Mouse (Mus musculus) lung, postnatal 0 days (tissue): ENCODE results near the gene Slc16a7. TPM values are rescaled to one million over a fixed set of nuclear protein-coding genes. Genes with fewer than 3 reads are reported as not detected.
A peak's percentile ranks its signal among the peaks of the same experiment; 100 is the strongest.

ENCODE experiments used
- ATAC-seq: fragments of 200-750 bp; cut with Nextera tagmentation; 2 replicates; pipeline ENCODE4 v1.8.0; 2017; ENCODE audit warnings: moderate library complexity
- DNase-seq: peaks from one replicate; pipeline ENCODE4 v3.0.0-alpha.2; 2016; ENCODE audit warnings: low spot score
- H3K27ac ChIP-seq: fragments of 300-500 bp; sonication (generic); 2 replicates; pipeline ENCODE4 v1.5.1; 2014; ENCODE audit warnings: antibody characterized with exemption, mild to moderate bottlenecking, low read length, mixed read lengths
- H3K27me3 ChIP-seq: fragments of 300-500 bp; sonication (generic); replicated peaks from 2 replicates; pipeline ENCODE4 v1.6.1; 2014; ENCODE audit warnings: low read length, mixed read lengths; ENCODE audit not compliant: insufficient read depth
- H3K36me3 ChIP-seq: fragments of 300-500 bp; sonication (generic); 2 replicates; pipeline ENCODE4 v1.6.1; 2014; ENCODE audit warnings: low read length, mixed read lengths; ENCODE audit not compliant: insufficient read depth
- H3K4me1 ChIP-seq: fragments of 300-500 bp; sonication (generic); 2 replicates; pipeline ENCODE4 v1.6.1; 2014; ENCODE audit warnings: antibody characterized with exemption, low read depth, low read length, mixed read lengths; ENCODE audit not compliant: insufficient read depth
- H3K4me2 ChIP-seq: fragments of 300-500 bp; sonication (generic); replicated peaks from 2 replicates; pipeline ENCODE4 v1.6.1; 2014; ENCODE audit warnings: low read depth, mild to moderate bottlenecking, low read length, moderate library complexity, mixed read lengths
- H3K4me3 ChIP-seq: fragments of 300-500 bp; sonication (generic); 2 replicates; pipeline ENCODE4 v1.5.1; 2014; ENCODE audit warnings: low read depth, low read length
- H3K9ac ChIP-seq: fragments of 300-500 bp; sonication (generic); replicated peaks from 2 replicates; pipeline ENCODE4 v1.6.1; 2014; ENCODE audit warnings: low read depth, mild to moderate bottlenecking
- H3K9me3 ChIP-seq: fragments of 300-500 bp; sonication (generic); 2 replicates; pipeline ENCODE4 v1.6.1; 2016; ENCODE audit warnings: low read length, mixed read lengths
- CTCF ChIP-seq: IDR thresholded peaks from 2 replicates; pipeline ENCODE4 v1.5.1; 2016; ENCODE audit warnings: antibody characterized with exemption, mild to moderate bottlenecking
- EP300 ChIP-seq: IDR thresholded peaks from 2 replicates; pipeline ENCODE4 v1.6.1; 2016; ENCODE audit warnings: antibody characterized with exemption, mild to moderate bottlenecking, control low read depth
- WGBS: fragments of 180-500 bp; shearing (Covaris S2); extraction: QIAGEN DNeasy Blood & Tissue Kit; methylation state at CpG from one replicate; pipeline ENCODE4 v1.1.7; 2014; 5-methylcytosine and 5-hydroxymethylcytosine counted together
- polyA plus RNA-seq: library from polyadenylated mRNA; unstranded; fragments of >200 nt; fragmentation: Nextera tagmentation; extraction: Ambion mirVana; gene quantifications from 2 replicates; pipeline ENCODE4 v1.2.1, GENCODE M21; 2015

Slc16a7 gene
- polyA plus RNA-seq, result 6.1 and 6.5 TPM in 2 replicates

GRCm38 (mm10) chr10:125388876-125389786 lies at the start of gene Slc16a7:
Gene Slc16a7 (minus strand): TSS chr10:125389465.
- H3K27ac ChIP-seq, result peak within 1 kb of the TSS; percentile 69
- TF ChIP-seq CTCF (peak; percentile 62), EP300 (no peak)
- peak; percentile 93 for ATAC-seq
- H3K36me3 ChIP-seq, result no peaks in the 10 kb centered on the region
- peak within 1 kb of the TSS; percentile 50 for H3K9ac ChIP-seq
- DNase-seq, result peak; percentile 82
- peak within 1 kb of the TSS; percentile 67 for H3K4me3 ChIP-seq
- H3K27me3 ChIP-seq, result no peaks in the 10 kb centered on the region
- peak within 1 kb of the TSS; percentile 97 for H3K4me2 ChIP-seq
- under 1% methylated on average over 54 of the region's 67 CpGs for WGBS
- no peaks in the 10 kb centered on the region for H3K9me3 ChIP-seq
- no peaks in the 10 kb centered on the region for H3K4me1 ChIP-seq

DNA sequence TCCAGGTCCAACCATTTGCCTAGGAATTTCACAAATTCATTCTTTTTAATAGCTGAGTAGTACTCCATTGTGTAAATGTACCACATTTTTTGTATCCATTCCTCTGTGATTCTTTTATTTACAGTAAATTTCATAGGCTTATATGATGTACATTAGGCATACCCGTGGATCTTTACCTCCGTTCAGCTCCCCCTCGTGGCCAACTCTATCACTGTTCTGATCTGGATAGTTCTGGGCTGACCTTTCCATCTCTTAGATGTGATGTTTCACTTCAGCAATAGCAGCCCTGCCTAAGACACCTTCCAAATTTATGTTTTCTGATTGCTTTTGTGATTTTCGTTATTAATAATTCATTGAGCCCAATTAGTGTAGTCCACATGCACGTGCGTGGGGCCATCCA lies 29.5 kb upstream of the Slc16a7 start:
- Histone ChIP-seq H3K27me3 (no peaks in the 10 kb centered on the region), H3K4me3 (no peak overlapping the region), H3K4me2 (no peak overlapping the region), H3K36me3 (no peaks in the 10 kb centered on the region), H3K9me3 (no peaks in the 10 kb centered on the region), H3K27ac (no peak overlapping the region), H3K4me1 (no peaks in the 10 kb centered on the region), H3K9ac (no peak overlapping the region)
- TF ChIP-seq EP300 (no peak), CTCF (peak; percentile 31)
- DNase-seq (no peak), ATAC-seq (no peak)
- WGBS, result 79% methylated on average over 6 of the region's 6 CpGs

DNA sequence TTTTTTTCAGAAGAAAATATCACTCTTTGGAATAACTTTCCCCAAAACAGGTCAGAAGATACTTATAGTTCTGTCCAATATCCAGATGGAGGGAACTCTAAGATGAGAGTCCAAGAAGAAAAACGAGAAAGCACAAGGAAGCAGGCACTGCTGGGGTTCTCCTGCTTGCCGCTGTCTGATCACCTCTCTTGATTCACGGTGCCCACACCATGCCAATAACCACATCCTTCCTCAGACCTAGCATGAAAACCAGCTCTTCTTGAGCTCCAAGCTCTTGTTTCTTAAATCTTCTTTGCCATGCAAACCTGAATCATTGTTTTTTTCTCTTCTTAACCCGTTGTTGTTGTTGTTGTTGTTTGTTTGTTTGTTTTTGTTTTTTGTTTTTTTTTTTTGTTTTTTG lies 10.5 kb upstream of the Slc16a7 start:
- Histone ChIP-seq H3K4me3 (no peak overlapping the region), H3K9me3 (no peaks in the 10 kb centered on the region), H3K36me3 (no peaks in the 10 kb centered on the region), H3K4me1 (no peaks in the 10 kb centered on the region), H3K4me2 (no peak overlapping the region), H3K27me3 (no peaks in the 10 kb centered on the region), H3K27ac (no peak overlapping the region), H3K9ac (no peak overlapping the region)
- ATAC-seq (no peak), DNase-seq (no peak)
- TF ChIP-seq EP300 (no peak), CTCF (no peak)
- WGBS, result 80% methylated on average over 4 of the region's 4 CpGs

- Histone ChIP-seq H3K27me3 (no peaks in the 10 kb centered on the region), H3K9ac (no peak overlapping the region), H3K4me1 (no peaks in the 10 kb centered on the region), H3K9me3 (no peaks in the 10 kb centered on the region), H3K4me2 (peak overlapping the region; percentile 97), H3K27ac (no peak overlapping the region), H3K4me3 (no peak overlapping the region), H3K36me3 (no peaks in the 10 kb centered on the region)
- TF ChIP-seq CTCF (no peak), EP300 (no peak)
- DNase-seq, result peak; percentile 24
- ATAC-seq, result no peak
- 60% methylated on average over 6 of the region's 6 CpGs for WGBS
These were observed 746 bp upstream of the Slc16a7 start for GRCm38 (mm10) chr10:125390011-125390410.

GRCm38 (mm10) chr10:125388481-125388875 lies 787 bp downstream of the Slc16a7 start:
- Histone ChIP-seq H3K4me2 (peak overlapping the region; percentile 97), H3K9me3 (no peaks in the 10 kb centered on the region), H3K4me1 (no peaks in the 10 kb centered on the region), H3K36me3 (no peaks in the 10 kb centered on the region), H3K4me3 (peak overlapping the region; percentile 67), H3K9ac (peak overlapping the region; percentile 50; the same call in 1 of the 2 replicates), H3K27ac (peak overlapping the region; percentile 69; the same call in 1 of the 2 replicates), H3K27me3 (no peaks in the 10 kb centered on the region)
- peak; percentile 5; the same call in 1 of the 2 replicates for ATAC-seq
- peak; percentile 18 for DNase-seq
- TF ChIP-seq EP300 (no peak), CTCF (no peak)
- WGBS, result 19% methylated on average over 7 of the region's 7 CpGs

DNA sequence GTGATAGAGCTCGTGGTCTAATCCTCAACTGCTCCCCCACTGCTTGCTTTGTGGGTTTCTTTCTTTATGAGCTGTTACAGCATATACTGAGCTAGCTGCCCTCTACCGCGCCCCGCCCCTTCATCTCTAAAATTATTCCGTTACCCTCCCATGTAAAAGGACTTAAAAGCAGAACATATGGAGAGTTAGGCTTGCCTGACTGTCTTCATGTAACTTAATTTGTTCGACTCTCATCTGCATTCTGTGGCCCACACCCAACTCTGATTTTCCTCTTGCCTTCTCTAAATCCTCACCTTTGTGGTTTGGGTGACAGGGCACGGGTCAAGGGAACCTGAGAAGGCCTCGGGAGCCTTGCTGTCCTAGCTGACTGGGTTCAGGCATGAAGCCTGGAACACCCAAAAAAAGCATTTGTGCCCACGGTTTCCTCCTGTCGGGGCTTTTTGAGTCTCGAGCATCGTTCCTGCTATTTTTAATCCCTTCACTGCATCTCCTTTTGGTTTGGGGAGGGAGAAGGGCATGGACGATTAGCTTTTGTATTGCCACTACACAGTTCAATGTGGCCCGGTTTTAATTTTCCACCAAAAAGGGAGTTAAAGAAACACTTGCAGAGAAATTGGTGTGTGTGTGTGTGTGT lies 1.4 kb downstream of the Slc16a7 start:
- Histone ChIP-seq H3K9me3 (no peaks in the 10 kb centered on the region), H3K9ac (no peak overlapping the region), H3K36me3 (no peaks in the 10 kb centered on the region), H3K4me3 (no peak overlapping the region), H3K27ac (no peak overlapping the region), H3K4me1 (no peaks in the 10 kb centered on the region), H3K27me3 (no peaks in the 10 kb centered on the region), H3K4me2 (no peak overlapping the region)
- 53% methylated on average over 14 of the region's 14 CpGs for WGBS
- TF ChIP-seq EP300, result no peak
- no peak for TF ChIP-seq CTCF
- DNase-seq, result peak; percentile 8
- ATAC-seq, result no peak
